Mouse (Mus musculus) C2C12 (cell line): ENCODE data around the gene Tom1. TPM values are rescaled to one million over a fixed set of nuclear protein-coding genes. Genes with fewer than 3 reads are reported as not detected.

Source experiments
- H3K27me3 ChIP-seq: one replicate; pipeline ENCODE4 v1.6.1; 2011; ENCODE audit not compliant: control insufficient read depth, insufficient read depth, insufficient read length
- H3K36me3 ChIP-seq: one replicate; pipeline ENCODE4 v1.6.1; 2011; ENCODE audit not compliant: control insufficient read depth, insufficient read depth
- H3K4me3 ChIP-seq: one replicate; pipeline ENCODE4 v1.5.1; 2011; ENCODE audit warnings: mild to moderate bottlenecking, control low read depth; ENCODE audit not compliant: poor library complexity, insufficient read depth, severe bottlenecking
- H3K79me2 ChIP-seq: one replicate; pipeline ENCODE4 v1.6.1; 2011; ENCODE audit not compliant: control insufficient read depth, insufficient read depth
- H3K79me3 ChIP-seq: one replicate; pipeline ENCODE4 v1.6.1; 2011; ENCODE audit warnings: low read depth, control low read depth
- H3ac ChIP-seq: one replicate; pipeline ENCODE3; 2011; ENCODE audit warnings: low read depth; ENCODE audit not compliant: control insufficient read depth, insufficient read length
- CEBPB ChIP-seq: IDR thresholded peaks from one replicate; pipeline ENCODE4 v1.6.1; 2011; ENCODE audit warnings: low read depth, mild to moderate bottlenecking, control low read depth, moderate library complexity
- CTCF ChIP-seq: IDR thresholded peaks from one replicate; pipeline ENCODE4 v1.5.1; 2011; ENCODE audit not compliant: control insufficient read depth, insufficient read depth, insufficient read length
- FOSL1 ChIP-seq: IDR thresholded peaks from one replicate; pipeline ENCODE4 v1.8.0; 2011; ENCODE audit warnings: mild to moderate bottlenecking, low read length; ENCODE audit not compliant: poor library complexity, insufficient read depth, severe bottlenecking
- MAX ChIP-seq: IDR thresholded peaks from one replicate; pipeline ENCODE4 v1.6.1; 2011; ENCODE audit warnings: mild to moderate bottlenecking, control low read depth
- MYOD1 ChIP-seq: IDR thresholded peaks from one replicate; pipeline ENCODE4 v1.6.1; 2011; ENCODE audit warnings: low read depth; ENCODE audit not compliant: control insufficient read depth, insufficient read length
- MYOG ChIP-seq: IDR thresholded peaks from one replicate; pipeline ENCODE4 v1.6.1; 2011; ENCODE audit not compliant: control insufficient read depth, insufficient read length; ENCODE audit errors: extremely low read depth
- USF1 ChIP-seq: IDR thresholded peaks from one replicate; pipeline ENCODE4 v1.6.1; 2011; ENCODE audit warnings: low read depth, mild to moderate bottlenecking, control low read depth, moderate library complexity
- polyA plus RNA-seq: library from polyadenylated mRNA; unstranded; fragments of >200 nt; fragmentation: generic; extraction: Trizol; gene quantifications from one replicate; pipeline ENCODE4 v1.2.1, GENCODE M21; 2012; ENCODE audit warnings: missing spikeins

Gene Tom1
- polyA plus RNA-seq, 1 experiment = 31.4 TPM

DNA sequence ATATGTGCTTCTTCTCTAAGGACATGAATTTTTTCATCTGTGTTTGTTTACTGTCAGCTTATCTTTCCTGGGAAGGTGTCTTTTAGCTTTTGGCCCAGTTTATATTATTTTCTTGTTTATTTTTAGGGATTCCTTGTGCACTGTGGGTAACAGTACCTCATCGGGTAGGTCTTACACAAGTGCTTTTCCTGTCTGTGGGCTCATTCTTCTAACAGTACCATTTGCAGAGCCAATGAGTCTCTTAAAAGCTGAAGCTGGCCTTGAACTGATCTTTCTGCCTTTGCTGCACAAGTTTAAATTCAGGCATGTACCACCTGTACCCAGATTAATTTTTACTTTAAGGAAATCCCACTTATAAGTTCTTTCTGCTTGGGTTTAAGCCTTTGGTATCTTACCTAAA, 17.1 kb upstream of the Tom1 start:
- Histone ChIP-seq H3K36me3 (peaks cover 26% of the 10 kb centered on the region), H3ac (no peak overlapping the region), H3K79me2 (peaks cover 33% of the 10 kb centered on the region), H3K27me3 (no peaks in the 10 kb centered on the region), H3K79me3 (peaks cover 15% of the 10 kb centered on the region), H3K4me3 (no peak overlapping the region)
- TF ChIP-seq CEBPB = no peak
- no peak for TF ChIP-seq CTCF
- no peak for TF ChIP-seq MYOD1
- TF ChIP-seq MYOG = no peak
- no peak for TF ChIP-seq USF1
- no peak for TF ChIP-seq FOSL1
- no peak for TF ChIP-seq MAX

DNA sequence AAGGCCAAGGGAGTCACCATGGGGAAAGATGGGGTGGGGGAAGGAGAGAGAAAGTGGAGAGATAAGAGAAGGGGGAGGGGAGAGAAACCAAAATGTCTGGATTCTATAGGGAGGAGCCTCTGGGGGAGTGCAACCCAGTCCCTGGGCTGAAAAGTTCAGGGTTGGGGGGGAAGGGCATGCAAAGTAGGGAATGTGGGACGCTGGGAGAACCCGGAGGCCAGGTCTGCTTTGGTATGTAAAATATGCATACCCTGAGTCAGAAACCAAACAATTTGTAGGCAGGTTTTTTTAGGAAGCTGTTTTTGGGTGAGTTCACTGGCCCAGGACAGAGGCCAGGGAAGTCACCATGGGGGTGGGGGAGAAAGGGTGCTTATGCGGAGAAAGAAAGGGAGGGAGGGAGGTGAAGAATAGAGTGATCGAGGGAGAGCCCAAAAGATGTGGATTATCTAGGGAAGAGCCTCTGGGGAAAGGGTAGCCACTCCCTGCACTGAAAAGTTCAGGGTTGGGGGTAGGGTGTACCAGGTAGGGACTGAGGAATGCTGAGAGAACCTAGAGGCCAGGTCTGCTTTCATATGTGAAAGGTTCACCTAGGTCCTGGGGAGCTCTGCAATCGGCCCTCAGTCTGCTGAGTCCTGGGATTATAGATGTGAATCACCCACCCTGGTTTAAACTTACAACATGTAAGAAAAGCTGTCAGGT, 15.1 kb upstream of the Tom1 start:
- H3K4me3 ChIP-seq = no peak overlapping the region
- H3K36me3 ChIP-seq = peaks cover 46% of the 10 kb centered on the region

DNA sequence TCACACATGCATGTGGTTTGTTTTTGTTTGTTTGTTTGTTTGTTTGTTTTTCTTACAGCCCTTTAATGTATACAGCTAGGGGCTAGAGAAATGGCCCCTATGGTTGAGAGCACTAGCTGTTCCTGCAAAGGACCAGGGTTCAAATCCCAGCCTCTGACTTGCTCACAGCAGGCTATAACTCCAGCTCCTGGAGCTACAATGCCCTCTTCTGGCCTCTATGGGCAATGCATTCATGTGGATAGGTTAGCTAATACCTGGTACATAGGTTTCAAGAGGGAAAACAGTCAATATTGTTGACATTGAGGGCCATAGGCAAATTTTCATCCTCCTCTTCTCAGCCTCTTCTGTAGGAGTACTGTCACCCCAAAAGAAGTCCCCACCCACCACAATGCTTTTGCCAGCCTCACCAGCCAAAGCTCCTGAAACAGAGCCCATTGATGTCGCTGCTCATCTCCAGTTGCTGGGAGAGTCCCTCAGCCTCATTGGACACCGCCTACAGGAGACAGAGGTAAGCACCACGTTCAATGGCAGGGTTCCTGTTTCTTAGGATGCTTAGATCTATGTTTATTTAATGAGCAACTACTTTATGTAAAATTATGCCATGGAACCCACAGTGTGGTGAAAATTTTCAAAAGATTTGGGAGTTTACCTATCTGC, 9.7 kb upstream of the Tom1 start:
- H3ac ChIP-seq = no peak overlapping the region
- peaks cover under 1% of the 10 kb centered on the region for H3K79me2 ChIP-seq
- H3K4me3 ChIP-seq = no peak overlapping the region
- no peaks in the 10 kb centered on the region for H3K79me3 ChIP-seq
- peaks cover 78% of the 10 kb centered on the region for H3K36me3 ChIP-seq
- TF ChIP-seq USF1 = no peak
- TF ChIP-seq MYOD1 = no peak
- no peak for TF ChIP-seq MAX
- TF ChIP-seq CTCF = no peak
- no peak for TF ChIP-seq CEBPB
- TF ChIP-seq MYOG = no peak
- TF ChIP-seq FOSL1 = no peak
- H3K27me3 ChIP-seq = no peaks in the 10 kb centered on the region

More for the DNA sequence above, 15.1 kb upstream of the Tom1 start:
- Histone ChIP-seq H3K79me2 (peaks cover 19% of the 10 kb centered on the region), H3K27me3 (no peaks in the 10 kb centered on the region), H3ac (no peak overlapping the region), H3K79me3 (peaks cover 5% of the 10 kb centered on the region)
- TF ChIP-seq CTCF = no peak
- TF ChIP-seq MAX = no peak
- no peak for TF ChIP-seq MYOG
- TF ChIP-seq MYOD1 = no peak
- no peak for TF ChIP-seq CEBPB
- no peak for TF ChIP-seq FOSL1
- TF ChIP-seq USF1 = no peak

DNA sequence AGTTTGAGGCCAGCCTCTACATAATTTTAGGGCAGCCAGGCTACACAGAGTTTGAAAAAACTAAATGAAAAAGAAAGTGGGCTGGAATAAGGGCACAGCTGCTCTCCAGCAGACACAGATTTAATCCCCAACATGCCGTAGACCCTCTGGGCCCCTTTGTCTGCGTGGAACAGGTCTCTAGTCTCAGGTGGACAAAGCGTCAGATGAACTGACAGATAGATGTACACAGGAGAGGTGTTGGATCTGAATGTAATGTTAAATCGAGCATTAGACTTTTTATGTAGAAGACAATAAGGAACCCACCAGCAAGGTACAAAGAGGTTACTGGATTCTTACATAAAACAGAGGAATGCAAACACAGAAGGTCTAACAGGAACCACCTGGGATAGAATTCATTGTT, 7.7 kb upstream of the Tom1 start:
- H3ac ChIP-seq = no peak overlapping the region
- H3K79me3 ChIP-seq = no peaks in the 10 kb centered on the region
- H3K27me3 ChIP-seq = no peaks in the 10 kb centered on the region
- peaks cover 80% of the 10 kb centered on the region for H3K36me3 ChIP-seq
- H3K4me3 ChIP-seq = no peak overlapping the region
- TF ChIP-seq MYOD1 (no peak), CTCF (no peak), CEBPB (no peak), MYOG (no peak), FOSL1 (no peak), MAX (no peak), USF1 (no peak)
- H3K79me2 ChIP-seq = no peaks in the 10 kb centered on the region

DNA sequence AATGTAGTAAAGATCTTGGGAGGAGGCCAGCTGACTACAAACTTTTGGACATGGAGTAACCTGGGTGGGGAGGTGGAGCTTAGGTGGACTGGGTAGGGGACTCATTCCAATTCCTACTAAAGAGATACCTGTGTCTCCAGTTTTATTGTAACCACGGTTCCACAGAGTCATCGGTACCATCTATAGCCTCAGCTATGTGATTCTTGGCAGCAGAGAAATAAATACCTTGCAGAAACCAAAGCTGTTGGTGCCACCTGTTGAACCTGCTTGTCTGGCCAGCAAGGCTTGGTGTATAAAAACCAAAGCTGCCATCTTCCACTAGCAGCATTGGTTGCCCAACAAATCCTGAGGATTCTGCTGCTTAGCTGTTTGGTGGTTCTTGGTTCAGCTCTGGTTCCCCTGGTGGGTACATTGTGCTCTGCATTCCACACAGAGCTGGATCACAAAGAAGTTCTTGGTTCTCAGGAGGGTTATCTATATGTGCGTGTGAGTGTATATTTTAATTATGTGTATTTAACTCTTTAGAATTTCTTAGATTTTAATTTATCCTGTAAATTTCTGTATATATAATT, 3.0 kb upstream of the Tom1 start:
- TF ChIP-seq FOSL1 (no peak), USF1 (no peak), MYOG (no peak), CEBPB (no peak), MAX (no peak), MYOD1 (no peak), CTCF (no peak)
- no peaks in the 10 kb centered on the region for H3K79me3 ChIP-seq
- H3K27me3 ChIP-seq = no peaks in the 10 kb centered on the region
- H3ac ChIP-seq = no peak overlapping the region
- H3K36me3 ChIP-seq = peaks cover 34% of the 10 kb centered on the region
- no peak overlapping the region for H3K4me3 ChIP-seq
- H3K79me2 ChIP-seq = no peaks in the 10 kb centered on the region
